Mouse (Mus musculus): Measurements from ENCODE around the gene St6galnac3. TPM values are rescaled to one million over a fixed set of nuclear protein-coding genes. Genes with fewer than 3 reads are reported as not detected.

Gene St6galnac3
- polyA plus RNA-seq, 1 experiment from 2014 or later = 26.6 TPM

- Histone ChIP-seq H3K36me3 (ENCODE audit: control insufficient read depth, insufficient read depth, low read length) (no peaks in the 10 kb centered on the region), H3K4me1 (ENCODE audit: control insufficient read depth, insufficient read depth, low read length) (0 out of 2 replicates have a peak, but pooled peaks cover 15% of the 10 kb centered on the region), H3K27me3 (ENCODE audit: control insufficient read depth, insufficient read depth, low read length) (no peaks in the 10 kb centered on the region), H3K9me3 (ENCODE audit: control insufficient read depth, low read length) (no peaks in the 10 kb centered on the region), H3K4me2 (ENCODE audit: low read length) (no peak overlapping the region), H3K4me3 (replicated peaks; ENCODE audit: low read depth, low read length) (no peak overlapping the region), H3K9ac (replicated peaks; ENCODE audit: low read length) (no peak overlapping the region), H3K27ac (replicated peaks; ENCODE audit: low read depth, low read length) (no peak overlapping the region)
- 90% methylated on average over 12 of the region's 12 CpGs for WGBS
- DNase-seq (no peak), ATAC-seq (ENCODE audit: low FRiP score, low TSS enrichment) (no peak)
Measured at GRCm38 (mm10) chr3:153673451-153673850, 51.5 kb downstream of the St6galnac3 start.

GRCm38 (mm10) chr3:153670953-153671674, 53.9 kb downstream of the St6galnac3 start:
- 89% methylated on average over 10 of the region's 10 CpGs for WGBS
- no peak overlapping the region for H3K27ac ChIP-seq (replicated peaks; ENCODE audit: low read depth, low read length)
- no peaks in the 10 kb centered on the region for H3K27me3 ChIP-seq (ENCODE audit: control insufficient read depth, insufficient read depth, low read length)
- no peak overlapping the region for H3K4me2 ChIP-seq (ENCODE audit: low read length)
- H3K4me1 ChIP-seq (ENCODE audit: control insufficient read depth, insufficient read depth, low read length) = 0 out of 2 replicates have a peak, but pooled peaks cover 13% of the 10 kb centered on the region
- ATAC-seq (ENCODE audit: low FRiP score, low TSS enrichment) = no peak
- no peaks in the 10 kb centered on the region for H3K9me3 ChIP-seq (ENCODE audit: control insufficient read depth, low read length)
- no peak overlapping the region for H3K9ac ChIP-seq (replicated peaks; ENCODE audit: low read length)
- no peak for DNase-seq
- no peak overlapping the region for H3K4me3 ChIP-seq (replicated peaks; ENCODE audit: low read depth, low read length)
- H3K36me3 ChIP-seq (ENCODE audit: control insufficient read depth, insufficient read depth, low read length) = no peaks in the 10 kb centered on the region

GRCm38 (mm10) chr3:153669737-153670435, 55.1 kb downstream of the St6galnac3 start:
- no peaks in the 10 kb centered on the region for H3K36me3 ChIP-seq (ENCODE audit: control insufficient read depth, insufficient read depth, low read length)
- ATAC-seq (ENCODE audit: low FRiP score, low TSS enrichment) = no peak
- no peak overlapping the region for H3K9ac ChIP-seq (replicated peaks; ENCODE audit: low read length)
- DNase-seq = no peak
- peaks cover 9% of the 10 kb centered on the region; the same call in 1 of the 2 replicates for H3K4me1 ChIP-seq (ENCODE audit: control insufficient read depth, insufficient read depth, low read length)
- no peak overlapping the region for H3K4me2 ChIP-seq (ENCODE audit: low read length)
- no peaks in the 10 kb centered on the region for H3K9me3 ChIP-seq (ENCODE audit: control insufficient read depth, low read length)
- H3K27ac ChIP-seq (replicated peaks; ENCODE audit: low read depth, low read length) = no peak overlapping the region
- no peak overlapping the region for H3K4me3 ChIP-seq (replicated peaks; ENCODE audit: low read depth, low read length)
- H3K27me3 ChIP-seq (ENCODE audit: control insufficient read depth, insufficient read depth, low read length) = no peaks in the 10 kb centered on the region
- 89% methylated on average over 13 of the region's 13 CpGs for WGBS

- Histone ChIP-seq H3K9me3 (ENCODE audit: control insufficient read depth, low read length) (no peaks in the 10 kb centered on the region), H3K27ac (replicated peaks; ENCODE audit: low read depth, low read length) (no peak overlapping the region), H3K27me3 (ENCODE audit: control insufficient read depth, insufficient read depth, low read length) (no peaks in the 10 kb centered on the region), H3K36me3 (ENCODE audit: control insufficient read depth, insufficient read depth, low read length) (no peaks in the 10 kb centered on the region), H3K4me2 (ENCODE audit: low read length) (no peak overlapping the region), H3K4me3 (replicated peaks; ENCODE audit: low read depth, low read length) (no peak overlapping the region), H3K9ac (replicated peaks; ENCODE audit: low read length) (no peak overlapping the region), H3K4me1 (ENCODE audit: control insufficient read depth, insufficient read depth, low read length) (peaks cover 13% of the 10 kb centered on the region; the same call in 1 of the 2 replicates)
- WGBS = 53% methylated on average over 8 of the region's 8 CpGs
- no peak for ATAC-seq (ENCODE audit: low FRiP score, low TSS enrichment)
- DNase-seq = no peak
Measured at GRCm38 (mm10) chr3:153669329-153669728, 55.6 kb downstream of the St6galnac3 start.

- H3K9me3 ChIP-seq (ENCODE audit: control insufficient read depth, low read length) = no peaks in the 10 kb centered on the region
- no peak overlapping the region for H3K4me2 ChIP-seq (ENCODE audit: low read length)
- H3K9ac ChIP-seq (replicated peaks; ENCODE audit: low read length) = no peak overlapping the region
- H3K27me3 ChIP-seq (ENCODE audit: control insufficient read depth, insufficient read depth, low read length) = no peaks in the 10 kb centered on the region
- DNase-seq = no peak
- no peaks in the 10 kb centered on the region for H3K36me3 ChIP-seq (ENCODE audit: control insufficient read depth, insufficient read depth, low read length)
- H3K27ac ChIP-seq (replicated peaks; ENCODE audit: low read depth, low read length) = no peak overlapping the region
- H3K4me1 ChIP-seq (ENCODE audit: control insufficient read depth, insufficient read depth, low read length) = peaks cover 13% of the 10 kb centered on the region; the same call in 1 of the 2 replicates
- no peak overlapping the region for H3K4me3 ChIP-seq (replicated peaks; ENCODE audit: low read depth, low read length)
- 0 out of 2 replicates have a peak, but pooled peaks have one; percentile 20 for ATAC-seq (ENCODE audit: low FRiP score, low TSS enrichment)
- WGBS = 68% methylated on average over 21 of the region's 21 CpGs
Measured at GRCm38 (mm10) chr3:153668447-153669290, 56.3 kb downstream of the St6galnac3 start.

GRCm38 (mm10) chr3:153664696-153665095, 60.3 kb downstream of the St6galnac3 start:
- DNase-seq = no peak
- ATAC-seq (ENCODE audit: low FRiP score, low TSS enrichment) = no peak
- Histone ChIP-seq H3K4me3 (replicated peaks; ENCODE audit: low read depth, low read length) (no peak overlapping the region), H3K4me2 (ENCODE audit: low read length) (no peak overlapping the region), H3K27me3 (ENCODE audit: control insufficient read depth, insufficient read depth, low read length) (no peaks in the 10 kb centered on the region), H3K36me3 (ENCODE audit: control insufficient read depth, insufficient read depth, low read length) (no peaks in the 10 kb centered on the region), H3K4me1 (ENCODE audit: control insufficient read depth, insufficient read depth, low read length) (peaks cover 13% of the 10 kb centered on the region; the same call in 1 of the 2 replicates), H3K9me3 (ENCODE audit: control insufficient read depth, low read length) (no peaks in the 10 kb centered on the region), H3K27ac (replicated peaks; ENCODE audit: low read depth, low read length) (no peak overlapping the region), H3K9ac (replicated peaks; ENCODE audit: low read length) (no peak overlapping the region)
- 90% methylated on average over 5 of the region's 5 CpGs for WGBS

- Histone ChIP-seq H3K4me3 (replicated peaks; ENCODE audit: low read depth, low read length) (no peak overlapping the region), H3K9ac (replicated peaks; ENCODE audit: low read length) (no peak overlapping the region), H3K36me3 (ENCODE audit: control insufficient read depth, insufficient read depth, low read length) (no peaks in the 10 kb centered on the region), H3K9me3 (ENCODE audit: control insufficient read depth, low read length) (no peaks in the 10 kb centered on the region), H3K27me3 (ENCODE audit: control insufficient read depth, insufficient read depth, low read length) (no peaks in the 10 kb centered on the region), H3K4me1 (ENCODE audit: control insufficient read depth, insufficient read depth, low read length) (peaks cover 17% of the 10 kb centered on the region; the same call in 1 of the 2 replicates), H3K27ac (replicated peaks; ENCODE audit: low read depth, low read length) (no peak overlapping the region), H3K4me2 (ENCODE audit: low read length) (no peak overlapping the region)
- no peak for ATAC-seq (ENCODE audit: low FRiP score, low TSS enrichment)
- WGBS = 71% methylated on average over 10 of the region's 10 CpGs
- DNase-seq = no peak
Measured at GRCm38 (mm10) chr3:153663841-153664427, 61.0 kb downstream of the St6galnac3 start.

- Histone ChIP-seq H3K4me1 (ENCODE audit: control insufficient read depth, insufficient read depth, low read length) (peaks cover 13% of the 10 kb centered on the region; the same call in 1 of the 2 replicates), H3K9me3 (ENCODE audit: control insufficient read depth, low read length) (no peaks in the 10 kb centered on the region), H3K27ac (replicated peaks; ENCODE audit: low read depth, low read length) (no peak overlapping the region), H3K36me3 (ENCODE audit: control insufficient read depth, insufficient read depth, low read length) (no peaks in the 10 kb centered on the region), H3K27me3 (ENCODE audit: control insufficient read depth, insufficient read depth, low read length) (no peaks in the 10 kb centered on the region), H3K4me2 (ENCODE audit: low read length) (no peak overlapping the region), H3K4me3 (replicated peaks; ENCODE audit: low read depth, low read length) (no peak overlapping the region), H3K9ac (replicated peaks; ENCODE audit: low read length) (no peak overlapping the region)
- ATAC-seq (ENCODE audit: low FRiP score, low TSS enrichment) (no peak), DNase-seq (no peak)
- WGBS = 93% methylated on average over 9 of the region's 9 CpGs
Measured at GRCm38 (mm10) chr3:153662796-153663195, 62.2 kb downstream of the St6galnac3 start.

Data from midbrain, embryonic 14.5 days (tissue).